ENCODE assay signal across 10 mouse cellular contexts in the genomic region with DNA sequence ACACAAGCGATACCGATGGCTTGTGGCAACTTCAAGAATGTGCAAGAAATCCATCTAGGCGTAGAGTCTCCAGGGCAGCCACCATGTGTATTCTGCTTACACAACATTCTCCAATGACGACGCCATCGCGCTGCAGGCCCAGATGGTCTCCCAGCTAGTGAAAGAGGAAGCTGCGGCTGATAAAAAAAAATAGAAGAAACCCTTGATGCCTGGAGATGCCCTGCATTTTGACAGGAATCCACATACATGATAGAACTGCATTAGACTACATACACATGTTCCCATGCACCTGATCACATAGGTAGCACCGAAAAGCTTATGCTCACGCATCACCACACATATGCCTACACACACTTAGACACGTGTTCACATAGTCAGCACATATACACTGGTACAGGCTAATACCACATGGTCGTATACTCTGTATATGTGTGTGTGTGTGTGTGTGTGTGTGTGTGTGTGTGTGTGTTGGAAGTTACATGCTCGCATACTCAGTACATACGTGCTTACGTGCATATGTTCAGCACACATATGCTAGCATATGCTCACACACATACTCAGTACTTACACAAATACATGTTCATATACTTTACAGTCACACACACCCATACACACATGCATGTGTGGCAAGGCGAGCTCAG. TPM values are rescaled to one million over a fixed set of nuclear protein-coding genes. Genes with fewer than 3 reads are reported as not detected.
DNase-seq lines count a peak whose midpoint lies in the region; ATAC-seq lines count a peak whose summit lies in the region.
"Had no signal": no experiment of that assay in that cellular context is flagged by ENCODE, and none has a peak within 500 bp of the region (broad histone marks: within the 10 kb centered on the region; RNA-seq: fewer than 3 reads in every experiment).

No protein-coding gene starts in this region.

- WGBS in forebrain, embryonic 14.5 days, result 89% methylated on average over 16 of the region's 16 CpGs
- WGBS in forebrain, embryonic 10.5 days, result 90% methylated on average over 16 of the region's 16 CpGs
- 91% methylated on average over 16 of the region's 16 CpGs for WGBS in neural tube, embryonic 15.5 days
- WGBS in heart, embryonic 12.5 days, result 85% methylated on average over 16 of the region's 16 CpGs

- no peak overlapping the region for H3K4me3 ChIP-seq in forebrain, embryonic 14.5 days (ENCODE audit: low read depth, low read length)
- H3K4me3 ChIP-seq in forebrain, embryonic 10.5 days, result no peak overlapping the region
- no peak overlapping the region for H3K4me3 ChIP-seq in neural tube, embryonic 15.5 days (replicated peaks)
- H3K4me3 ChIP-seq in heart, embryonic 12.5 days, result no peak overlapping the region

- H3K36me3 ChIP-seq in forebrain, embryonic 14.5 days (ENCODE audit: control insufficient read depth, insufficient read depth, low read length), result no peaks in the 10 kb centered on the region
- H3K36me3 ChIP-seq in forebrain, embryonic 10.5 days (replicated peaks), result no peaks in the 10 kb centered on the region
- no peaks in the 10 kb centered on the region for H3K36me3 ChIP-seq in neural tube, embryonic 15.5 days
- no peaks in the 10 kb centered on the region for H3K36me3 ChIP-seq in heart, embryonic 12.5 days

- H3K27me3 ChIP-seq in forebrain, embryonic 14.5 days (replicated peaks; ENCODE audit: control insufficient read depth, insufficient read depth, low read length), result no peaks in the 10 kb centered on the region
- 0 out of 2 replicates have a peak, but pooled peaks cover under 1% of the 10 kb centered on the region for H3K27me3 ChIP-seq in forebrain, embryonic 10.5 days (ENCODE audit: poor library complexity, severe bottlenecking)
- H3K27me3 ChIP-seq in neural tube, embryonic 15.5 days (replicated peaks), result no peaks in the 10 kb centered on the region
- H3K27me3 ChIP-seq in heart, embryonic 12.5 days (replicated peaks), result no peaks in the 10 kb centered on the region

- ATAC-seq in forebrain, embryonic 14.5 days, result no peak
- peak; percentile 45 for ATAC-seq in megakaryocyte-erythroid progenitor cell, adult 5-6 weeks (replicated peaks; ENCODE audit: low FRiP score, low TSS enrichment, poor library complexity, severe bottlenecking)
- ATAC-seq in neural tube, embryonic 15.5 days (ENCODE audit: low FRiP score), result no peak
- no peak; the same call in 1 of the 2 replicates for ATAC-seq in heart, embryonic 12.5 days (ENCODE audit: insufficient number of reproducible peaks, low FRiP score)

- H3K9me3 ChIP-seq in forebrain, embryonic 14.5 days (replicated peaks; ENCODE audit: control insufficient read depth, low read length), result no peaks in the 10 kb centered on the region
- H3K9me3 ChIP-seq in forebrain, embryonic 10.5 days, result peaks cover 4% of the 10 kb centered on the region; the same call in 1 of the 2 replicates
- H3K9me3 ChIP-seq in neural tube, embryonic 15.5 days (replicated peaks), result no peaks in the 10 kb centered on the region
- no peaks in the 10 kb centered on the region for H3K9me3 ChIP-seq in heart, embryonic 12.5 days (replicated peaks)

- H3K9ac ChIP-seq in forebrain, embryonic 14.5 days (ENCODE audit: low read length), result no peak overlapping the region
- H3K9ac ChIP-seq in neural tube, embryonic 15.5 days (replicated peaks), result no peak overlapping the region
- no peak overlapping the region for H3K9ac ChIP-seq in heart, embryonic 12.5 days

- H3K4me1 ChIP-seq in forebrain, embryonic 14.5 days (ENCODE audit: control insufficient read depth, insufficient read depth, low read length), result no peaks in the 10 kb centered on the region
- H3K4me1 ChIP-seq in forebrain, embryonic 10.5 days, result peaks cover 18% of the 10 kb centered on the region
- no peaks in the 10 kb centered on the region for H3K4me1 ChIP-seq in neural tube, embryonic 15.5 days
- peaks cover 7% of the 10 kb centered on the region; the same call in 1 of the 2 replicates for H3K4me1 ChIP-seq in heart, embryonic 12.5 days (replicated peaks)

- no peak overlapping the region for H3K27ac ChIP-seq in forebrain, embryonic 14.5 days (ENCODE audit: low read depth, low read length)
- no peak overlapping the region for H3K27ac ChIP-seq in forebrain, embryonic 10.5 days
- H3K27ac ChIP-seq in neural tube, embryonic 15.5 days (replicated peaks), result no peak overlapping the region
- no peak overlapping the region for H3K27ac ChIP-seq in heart, embryonic 12.5 days (ENCODE audit: poor library complexity, severe bottlenecking)

- DNase-seq in forebrain, embryonic 14.5 days (ENCODE audit: low spot score), result peak; percentile 22
- no peak for DNase-seq in forebrain, embryonic 10.5 days (ENCODE audit: extremely low spot score, low spot score)
- DNase-seq in A20 (ENCODE audit: low read depth, low spot score), result peak; percentile 77
- peak; percentile 76 for DNase-seq in cerebellum, adult 9-10 months
- no peak for DNase-seq in adrenal gland, adult 8-10 months
- DNase-seq: right cerebral cortex, adult 18-20 months had no signal

- no peak overlapping the region for H3K4me2 ChIP-seq in forebrain, embryonic 14.5 days (ENCODE audit: low read length)
- H3K4me2 ChIP-seq in neural tube, embryonic 15.5 days, result no peak overlapping the region
- H3K4me2 ChIP-seq in heart, embryonic 12.5 days, result no peak overlapping the region
- H3K4me2 ChIP-seq: midbrain, embryonic 11.5 days had no signal

RNA-seq across cellular contexts. Expression of gene Rasa3, which starts 8.4 kb away (rescaled TPM):
- polyA plus RNA-seq in forebrain, embryonic 14.5 days (2014; fragmentation: Nextera tagmentation; extraction: Ambion mirVana), result 17.3 and 22.3 TPM in 2 replicates
- polyA plus RNA-seq in forebrain, embryonic 10.5 days (2016; fragmentation: Nextera tagmentation; extraction: Ambion mirVana), result 24.8 and 27.2 TPM in 2 replicates
- total RNA-seq in megakaryocyte-erythroid progenitor cell, adult 5-6 weeks (2014; fragmentation: Nextera tagmentation), result 34.4 and 36.2 TPM in 2 replicates
- 25.9 and 43.0 TPM in 2 replicates for total RNA-seq in megakaryocyte-erythroid progenitor cell, adult 5-6 weeks (2017)
- polyA plus RNA-seq in neural tube, embryonic 15.5 days (2015; fragmentation: Nextera tagmentation; extraction: Ambion mirVana), result 38.8 and 39.3 TPM in 2 replicates
- 35.1 and 41.5 TPM in 2 replicates for polyA plus RNA-seq in heart, embryonic 12.5 days (2016; fragmentation: Nextera tagmentation; extraction: Ambion mirVana)
- 10 to 100 TPM; 27.8 to 46.6 (median 33.1) TPM for total RNA-seq in adrenal gland, adult 8-10 months (2022)

RNA-seq across cellular contexts. Expression of gene Cfap97d2, which starts 19.9 kb away (rescaled TPM):
- polyA plus RNA-seq in forebrain, embryonic 14.5 days (2014; fragmentation: Nextera tagmentation; extraction: Ambion mirVana), result 1.1 TPM in 2 replicates
- polyA plus RNA-seq in forebrain, embryonic 10.5 days (2016; fragmentation: Nextera tagmentation; extraction: Ambion mirVana), result 1.4 and 2.0 TPM in 2 replicates
- total RNA-seq in megakaryocyte-erythroid progenitor cell, adult 5-6 weeks (2014; fragmentation: Nextera tagmentation), result not detected in 2 replicates
- total RNA-seq in megakaryocyte-erythroid progenitor cell, adult 5-6 weeks (2017), result not detected in 2 replicates
- polyA plus RNA-seq in neural tube, embryonic 15.5 days (2015; fragmentation: Nextera tagmentation; extraction: Ambion mirVana), result 0.83 and 1.4 TPM in 2 replicates
- polyA plus RNA-seq in heart, embryonic 12.5 days (2016; fragmentation: Nextera tagmentation; extraction: Ambion mirVana), result 0.26 TPM in 1 of 2 replicates, not detected in the other
- total RNA-seq in adrenal gland, adult 8-10 months (2022), result under 1 TPM in 3 of 4 experiments, not detected in 1; 0.37 to 0.67 (median 0.45) TPM

Comparison
In these comparisons a context has a peak if more than half of its experiments do, and no peak if none do; other contexts are left out.
1. DNase-seq: peak in forebrain, embryonic 14.5 days (single experiment), A20 (single experiment) and cerebellum, adult 9-10 months (single experiment); none in forebrain, embryonic 10.5 days (single experiment) and adrenal gland, adult 8-10 months (single experiment).